Mouse (Mus musculus): ENCODE measurements around the gene Cpeb2. TPM values are rescaled to one million over a fixed set of nuclear protein-coding genes. Genes with fewer than 3 reads are reported as not detected.

Cpeb2 gene
- polyA plus RNA-seq, 2 experiments = 4.5 to 5.7 TPM

- ATAC-seq (ENCODE audit: low FRiP score, low read depth) (no peak), DNase-seq (ENCODE audit: low spot score) (no peak)
- Histone ChIP-seq H3K27me3 (ENCODE audit: control insufficient read depth, insufficient read depth, low read length) (no peaks in the 10 kb centered on the region), H3K9ac (ENCODE audit: low read depth, low read length, severe bottlenecking) (no peak overlapping the region), H3K27ac (replicated peaks; ENCODE audit: low read depth, low read length) (no peak overlapping the region), H3K9me3 (ENCODE audit: control insufficient read depth, low read length) (no peaks in the 10 kb centered on the region), H3K36me3 (ENCODE audit: control insufficient read depth, insufficient read depth, low read length) (peaks cover 4% of the 10 kb centered on the region), H3K4me3 (replicated peaks; ENCODE audit: low read length) (no peak overlapping the region), H3K4me2 (replicated peaks; ENCODE audit: low read depth, low read length, severe bottlenecking) (no peak overlapping the region), H3K4me1 (ENCODE audit: control insufficient read depth, insufficient read depth, low read length) (no peaks in the 10 kb centered on the region)
- 64% methylated on average over 8 of the region's 8 CpGs for WGBS
- no peak for TF ChIP-seq POLR2A (IDR thresholded peaks at IDR 0.05; ENCODE audit: borderline replicate concordance, extremely low read depth, insufficient read depth, insufficient read length)
Measured at GRCm38 (mm10) chr5:43289752-43290446, 56.9 kb downstream of the Cpeb2 start.

- no peak overlapping the region for H3K4me2 ChIP-seq (replicated peaks; ENCODE audit: low read depth, low read length, severe bottlenecking)
- H3K36me3 ChIP-seq (ENCODE audit: control insufficient read depth, insufficient read depth, low read length) = no peaks in the 10 kb centered on the region; the same call in 1 of the 2 replicates
- TF ChIP-seq POLR2A (IDR thresholded peaks at IDR 0.05; ENCODE audit: borderline replicate concordance, extremely low read depth, insufficient read depth, insufficient read length) = no peak
- H3K9me3 ChIP-seq (ENCODE audit: control insufficient read depth, low read length) = no peaks in the 10 kb centered on the region
- ATAC-seq (ENCODE audit: low FRiP score, low read depth) (no peak), DNase-seq (ENCODE audit: low spot score) (no peak)
- H3K27me3 ChIP-seq (ENCODE audit: control insufficient read depth, insufficient read depth, low read length) = no peaks in the 10 kb centered on the region
- 92% methylated on average over 4 of the region's 4 CpGs for WGBS
- H3K9ac ChIP-seq (ENCODE audit: low read depth, low read length, severe bottlenecking) = no peak overlapping the region
- H3K4me1 ChIP-seq (ENCODE audit: control insufficient read depth, insufficient read depth, low read length) = no peaks in the 10 kb centered on the region
- no peak overlapping the region for H3K27ac ChIP-seq (replicated peaks; ENCODE audit: low read depth, low read length)
- no peak overlapping the region for H3K4me3 ChIP-seq (replicated peaks; ENCODE audit: low read length)
Measured at GRCm38 (mm10) chr5:43293136-43293535, 60.2 kb downstream of the Cpeb2 start.

- Histone ChIP-seq H3K36me3 (ENCODE audit: control insufficient read depth, insufficient read depth, low read length) (no peaks in the 10 kb centered on the region), H3K9ac (ENCODE audit: low read depth, low read length, severe bottlenecking) (no peak overlapping the region), H3K4me3 (replicated peaks; ENCODE audit: low read length) (no peak overlapping the region), H3K4me2 (replicated peaks; ENCODE audit: low read depth, low read length, severe bottlenecking) (no peak overlapping the region), H3K9me3 (ENCODE audit: control insufficient read depth, low read length) (no peaks in the 10 kb centered on the region), H3K27me3 (ENCODE audit: control insufficient read depth, insufficient read depth, low read length) (no peaks in the 10 kb centered on the region), H3K4me1 (ENCODE audit: control insufficient read depth, insufficient read depth, low read length) (no peaks in the 10 kb centered on the region), H3K27ac (replicated peaks; ENCODE audit: low read depth, low read length) (no peak overlapping the region)
- no peak for TF ChIP-seq POLR2A (IDR thresholded peaks at IDR 0.05; ENCODE audit: borderline replicate concordance, extremely low read depth, insufficient read depth, insufficient read length)
- 61% methylated on average over 7 of the region's 7 CpGs for WGBS
- DNase-seq (ENCODE audit: low spot score) = no peak
- no peak for ATAC-seq (ENCODE audit: low FRiP score, low read depth)
Measured at GRCm38 (mm10) chr5:43297459-43297858, 64.5 kb downstream of the Cpeb2 start.

GRCm38 (mm10) chr5:43298975-43299374 is 66.0 kb downstream of the Cpeb2 start:
- WGBS = 67% methylated on average over 2 of the region's 2 CpGs
- no peak overlapping the region for H3K27ac ChIP-seq (replicated peaks; ENCODE audit: low read depth, low read length)
- H3K36me3 ChIP-seq (ENCODE audit: control insufficient read depth, insufficient read depth, low read length) = no peaks in the 10 kb centered on the region
- ATAC-seq (ENCODE audit: low FRiP score, low read depth) (no peak), DNase-seq (ENCODE audit: low spot score) (no peak)
- H3K4me3 ChIP-seq (replicated peaks; ENCODE audit: low read length) = no peak overlapping the region
- H3K4me1 ChIP-seq (ENCODE audit: control insufficient read depth, insufficient read depth, low read length) = no peaks in the 10 kb centered on the region
- H3K9me3 ChIP-seq (ENCODE audit: control insufficient read depth, low read length) = no peaks in the 10 kb centered on the region
- H3K27me3 ChIP-seq (ENCODE audit: control insufficient read depth, insufficient read depth, low read length) = no peaks in the 10 kb centered on the region
- H3K9ac ChIP-seq (ENCODE audit: low read depth, low read length, severe bottlenecking) = no peak overlapping the region
- H3K4me2 ChIP-seq (replicated peaks; ENCODE audit: low read depth, low read length, severe bottlenecking) = no peak overlapping the region
- no peak for TF ChIP-seq POLR2A (IDR thresholded peaks at IDR 0.05; ENCODE audit: borderline replicate concordance, extremely low read depth, insufficient read depth, insufficient read length)

- WGBS = 92% methylated on average over 5 of the region's 5 CpGs
- Histone ChIP-seq H3K36me3 (ENCODE audit: control insufficient read depth, insufficient read depth, low read length) (no peaks in the 10 kb centered on the region), H3K9me3 (ENCODE audit: control insufficient read depth, low read length) (no peaks in the 10 kb centered on the region), H3K27ac (replicated peaks; ENCODE audit: low read depth, low read length) (no peak overlapping the region), H3K9ac (ENCODE audit: low read depth, low read length, severe bottlenecking) (no peak overlapping the region), H3K4me1 (ENCODE audit: control insufficient read depth, insufficient read depth, low read length) (no peaks in the 10 kb centered on the region), H3K4me2 (replicated peaks; ENCODE audit: low read depth, low read length, severe bottlenecking) (no peak overlapping the region), H3K4me3 (replicated peaks; ENCODE audit: low read length) (no peak overlapping the region), H3K27me3 (ENCODE audit: control insufficient read depth, insufficient read depth, low read length) (no peaks in the 10 kb centered on the region)
- no peak for TF ChIP-seq POLR2A (IDR thresholded peaks at IDR 0.05; ENCODE audit: borderline replicate concordance, extremely low read depth, insufficient read depth, insufficient read length)
- ATAC-seq (ENCODE audit: low FRiP score, low read depth) (no peak), DNase-seq (ENCODE audit: low spot score) (no peak)
Measured at GRCm38 (mm10) chr5:43300076-43300475, 67.1 kb downstream of the Cpeb2 start.

Data from limb, embryonic 14.5 days (tissue).